Mouse (Mus musculus) layer of hippocampus, postnatal 25 days (tissue): Measurements from ENCODE around the gene Catsper2. TPM values are rescaled to one million over a fixed set of nuclear protein-coding genes. Genes with fewer than 3 reads are reported as not detected.

Source experiments
- DNase-seq, 2 experiments: peaks; one replicate each; pipeline ENCODE4 v3.0.0; 2022; ENCODE audit warnings: mixed read lengths in 2 of 2, low spot score in 1 of 2; ENCODE audit errors: extremely low spot score in 1 of 2
- microRNA-seq, 2 experiments: library from miRNA; unstranded; fragments of <30 nt; microRNA quantifications; one replicate each; pipeline ENCODE4 v1.2.0; 2021
- total RNA-seq, 2 experiments: library from RNA; stranded (reverse); gene quantifications; 2 replicates each; pipeline ENCODE4 v1.2.3; 2021

Gene Catsper2
- total RNA-seq, 2 experiments from 2014 or later: 3.4 to 5.9 TPM

GRCm38 (mm10) chr2:121357494-121357893 lies 56.1 kb downstream of the Catsper2 start, which contains the start of gene Ckmt1:
TSS of gene Ckmt1 (plus strand) at chr2:121357714.
- no peak for DNase-seq

GRCm38 (mm10) chr2:121354820-121355592 lies 58.6 kb downstream of the Catsper2 start, which contains the start of gene Ppip5k1:
TSS of gene Ppip5k1 (minus strand) at chr2:121355396.
- peak; percentile 94 to 97 for DNase-seq

- peak in 1 of 2 experiments; percentile 13 for DNase-seq
Measured at GRCm38 (mm10) chr2:121354378-121354777, 59.2 kb downstream of the Catsper2 start.

GRCm38 (mm10) chr2:121353156-121353555 lies 60.4 kb downstream of the Catsper2 start:
- DNase-seq: no peak

Small RNA genes lying within 50 kb of the gene (microRNA-seq; reads per million reads assigned to microRNA genes)
- gene Gm22953: 0 reads per million in 2 experiments

Other genes with a start within 250 kb of the Catsper2 start
- 10 to 100 TPM; 34.8 to 37.8 TPM for gene Tubgcp4, start 243.1 kb downstream of the Catsper2 start, total RNA-seq
- 1 to 10 TPM; 6.1 to 6.4 TPM for gene Zscan29, start 242.7 kb downstream of the Catsper2 start, total RNA-seq
- 100 to 1,000 TPM; 130 to 154 TPM for gene Trp53bp1, start 142.4 kb downstream of the Catsper2 start, total RNA-seq
- 100 to 1,000 TPM; 513 to 580 TPM for gene Map1a, start 124.2 kb downstream of the Catsper2 start, total RNA-seq
- 100 to 1,000 TPM in 1 of 2 experiments, 10 to 100 TPM in 1; 85.1 to 111 TPM for gene Ppip5k1, start 58.4 kb downstream of the Catsper2 start, total RNA-seq
- gene Ckmt1, start 56.1 kb downstream of the Catsper2 start, total RNA-seq: 100 to 1,000 TPM; 369 to 418 TPM
- under 1 TPM; 0.42 to 0.92 TPM for gene Strc, start 26.6 kb downstream of the Catsper2 start, total RNA-seq
- gene Pdia3, start within 50 bp of the Catsper2 start, total RNA-seq: 100 to 1,000 TPM; 182 to 206 TPM
- gene Ell3, start 30.5 kb upstream of the Catsper2 start, total RNA-seq: not detected
- 100 to 1,000 TPM; 159 to 194 TPM for gene Serf2, start 35.4 kb upstream of the Catsper2 start, total RNA-seq
- gene Hypk, start 39.5 kb upstream of the Catsper2 start, total RNA-seq: 10 to 100 TPM; 24.0 to 26.6 TPM
- gene Serinc4, start 43.0 kb upstream of the Catsper2 start, total RNA-seq: under 1 TPM; 0.63 to 0.64 TPM
- 10 to 100 TPM; 40.9 to 43.9 TPM for gene Mfap1b, start 60.3 kb upstream of the Catsper2 start, total RNA-seq
- 10 to 100 TPM; 31.2 to 34.0 TPM for gene Mfap1a, start 92.9 kb upstream of the Catsper2 start, total RNA-seq
- gene Wdr76, start 92.9 kb upstream of the Catsper2 start, total RNA-seq: 1 to 10 TPM; 3.1 to 3.5 TPM